In the genomic region with DNA sequence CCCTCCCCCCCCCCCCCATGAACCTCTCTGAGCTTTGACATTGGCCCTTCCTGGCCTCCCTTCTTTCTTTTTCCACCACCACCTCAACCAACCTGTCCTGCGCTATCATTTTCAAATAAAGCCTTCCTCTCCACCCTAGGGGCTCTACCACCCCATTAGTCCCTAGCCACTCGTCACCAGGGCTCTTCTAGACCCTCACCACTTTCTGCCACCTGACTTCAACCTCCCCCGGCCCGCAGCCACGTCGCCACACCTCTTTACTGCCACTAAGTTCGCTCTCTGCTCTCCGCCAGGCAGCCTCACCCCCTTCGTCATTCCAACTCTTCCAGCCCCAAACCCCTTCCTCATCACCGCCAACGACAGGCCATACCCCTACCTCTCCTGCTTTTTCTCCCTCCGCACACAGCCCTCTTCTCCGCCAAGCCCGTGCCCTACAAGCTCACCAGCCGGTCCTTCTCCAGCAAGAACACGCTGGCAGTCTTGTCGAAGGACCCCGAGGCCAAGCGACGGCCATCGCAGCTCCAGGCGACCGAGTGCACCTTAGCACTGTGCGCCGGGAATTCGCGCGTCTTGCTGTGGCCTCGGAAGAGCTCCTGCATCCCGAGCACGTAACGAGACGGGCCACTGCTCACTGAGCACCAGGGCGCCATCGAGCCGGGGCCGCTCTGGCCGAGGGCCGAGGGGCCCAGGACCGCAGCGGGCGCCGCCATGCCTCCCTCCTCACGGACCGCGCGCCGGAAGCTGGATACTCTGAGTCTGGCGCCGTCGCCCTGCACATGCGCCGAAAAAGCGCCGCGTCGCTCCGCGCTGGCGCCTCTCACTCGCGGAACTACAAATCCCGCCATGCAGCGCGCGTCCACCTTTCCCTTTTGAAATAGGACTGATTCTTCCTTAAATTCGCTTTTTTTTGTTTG, we compare ENCODE assay signal across 8 mouse cellular contexts. TPM values are rescaled to one million over a fixed set of nuclear protein-coding genes. Genes with fewer than 3 reads are reported as not detected.
DNase-seq lines count a peak whose midpoint lies in the region; ATAC-seq and TF ChIP-seq lines count a peak whose summit lies in the region.

Thoc3 (minus strand) TSS at position 752 of the 914 bp plus-strand sequence.

- no peaks in the 10 kb centered on the region for H3K27me3 ChIP-seq in forebrain, embryonic 16.5 days (replicated peaks; ENCODE audit: control insufficient read depth, insufficient read depth, low read length)
- no peaks in the 10 kb centered on the region for H3K27me3 ChIP-seq in lung, embryonic 14.5 days (ENCODE audit: insufficient read depth, low read length)
- H3K27me3 ChIP-seq in thymus, adult 2 months (ENCODE audit: control insufficient read depth, insufficient read depth, low read length): no peaks in the 10 kb centered on the region

- intact Hi-C loops in heart, postnatal 36 days (cut with DNase I): loop anchor here (2.0 to 5.0 kb wide), 3 partner anchors 34 to 152 kb away; partner anchors contain the start of genes Faf2 and Simc1

- no peak for TF ChIP-seq CTCF in layer of hippocampus, adult 2 months (conservative IDR thresholded peaks at IDR 0.05)
- TF ChIP-seq CTCF in lung, embryonic 14.5 days (IDR thresholded peaks at IDR 0.05; ENCODE audit: low read depth): no peak
- TF ChIP-seq CTCF in olfactory bulb, adult 2 months (IDR thresholded peaks at IDR 0.05; ENCODE audit: insufficient read depth, low read depth, low read length): no peak
- peak; percentile 43; the same call in 1 of the 2 replicates for TF ChIP-seq CTCF in thymus, adult 2 months (IDR thresholded peaks at IDR 0.05; ENCODE audit: borderline replicate concordance, control insufficient read depth, extremely low read depth, insufficient read depth, low read length, poor library complexity)

- H3K4me1 ChIP-seq in ES-E14 (ENCODE audit: control insufficient read depth in 2 of 2, insufficient read depth in 2 of 2, low read length in 2 of 2, poor library complexity in 1 of 2): peaks cover 0 to 4% of the 10 kb centered on the region in 2 experiments; a peak in 1 of 4 replicates
- peaks cover 11% of the 10 kb centered on the region for H3K4me1 ChIP-seq in forebrain, embryonic 16.5 days (replicated peaks; ENCODE audit: control insufficient read depth, insufficient read depth, low read length)
- peaks cover 3% of the 10 kb centered on the region; the same call in 1 of the 2 replicates for H3K4me1 ChIP-seq in lung, embryonic 14.5 days (ENCODE audit: insufficient read depth)
- peaks cover 2% of the 10 kb centered on the region; the same call in 1 of the 2 replicates for H3K4me1 ChIP-seq in olfactory bulb, adult 2 months (ENCODE audit: control insufficient read depth, insufficient read depth, low read length)
- H3K4me1 ChIP-seq in thymus, adult 2 months (replicated peaks; ENCODE audit: control insufficient read depth, insufficient read depth, low read length): peaks cover 9% of the 10 kb centered on the region

- in situ Hi-C loops in ES-E14 (cut with MboI; ENCODE audit: low sequenced_read_pairs in 2 of 2, unreplicated experiment in 2 of 2): no loop called here

- peak; percentile 80 for DNase-seq in ES-E14 (ENCODE audit: low read depth, low spot score)
- peak; percentile 86 for DNase-seq in cerebellum, adult 11-12 months
- DNase-seq in heart, postnatal 36 days: peak; percentile 89 to 93
- DNase-seq in layer of hippocampus, adult 2 months (ENCODE audit: low spot score in 2 of 2): peak; percentile 89 to 91
- peak; percentile 97 for DNase-seq in lung, embryonic 14.5 days
- peak; percentile 92 for DNase-seq in thymus, adult 2 months

- H3K27ac ChIP-seq in ES-E14 (ENCODE audit: insufficient read depth, low read depth, low read length, poor library complexity, severe bottlenecking): no peak within 1 kb of the TSS; the same call in 1 of the 2 replicates
- no peak within 1 kb of the TSS for H3K27ac ChIP-seq in forebrain, embryonic 16.5 days (ENCODE audit: low read length)
- peak within 1 kb of the TSS; percentile 85 for H3K27ac ChIP-seq in layer of hippocampus, adult 2 months
- peak within 1 kb of the TSS; percentile 54; the same call in 1 of the 2 replicates for H3K27ac ChIP-seq in lung, embryonic 14.5 days (ENCODE audit: low read depth)
- no peak within 1 kb of the TSS for H3K27ac ChIP-seq in olfactory bulb, adult 2 months (ENCODE audit: insufficient read depth, low read depth, low read length)
- no peak within 1 kb of the TSS for H3K27ac ChIP-seq in thymus, adult 2 months (ENCODE audit: control insufficient read depth, insufficient read depth, low read length)

- peak; percentile 69; the same call in 1 of the 2 replicates for TF ChIP-seq POLR2A in olfactory bulb, adult 2 months (IDR thresholded peaks at IDR 0.05; ENCODE audit: insufficient read depth, low read depth, low read length)
- peak; percentile 82 for TF ChIP-seq POLR2A in thymus, adult 2 months (IDR thresholded peaks at IDR 0.05; ENCODE audit: control insufficient read depth, extremely low read depth, insufficient read depth, low read length, poor library complexity)

- peak within 1 kb of the TSS; percentile 94 for H3K9ac ChIP-seq in ES-E14 (ENCODE audit: insufficient read depth, low read depth, low read length, poor library complexity, severe bottlenecking)
- H3K9ac ChIP-seq in forebrain, embryonic 16.5 days (replicated peaks; ENCODE audit: low read depth, low read length): peak within 1 kb of the TSS; percentile 85
- H3K9ac ChIP-seq in lung, embryonic 14.5 days: peak within 1 kb of the TSS; percentile 90

- peak; percentile 99 for ATAC-seq in forebrain, embryonic 16.5 days
- ATAC-seq in lung, embryonic 14.5 days (ENCODE audit: insufficient read depth): peak; percentile 99

- H3K4me2 ChIP-seq in forebrain, embryonic 16.5 days (ENCODE audit: low read length): peak within 1 kb of the TSS; percentile 85
- H3K4me2 ChIP-seq in lung, embryonic 14.5 days: peak within 1 kb of the TSS; percentile 79

- H3K36me3 ChIP-seq in ES-E14 (ENCODE audit: control insufficient read depth, insufficient read depth, low read length, poor library complexity, severe bottlenecking): peaks cover 27% of the 10 kb centered on the region
- H3K36me3 ChIP-seq in forebrain, embryonic 16.5 days (ENCODE audit: control insufficient read depth, insufficient read depth): peaks cover 32% of the 10 kb centered on the region
- peaks cover 40% of the 10 kb centered on the region for H3K36me3 ChIP-seq in lung, embryonic 14.5 days (ENCODE audit: insufficient read depth)
- peaks cover 32% of the 10 kb centered on the region for H3K36me3 ChIP-seq in thymus, adult 2 months (ENCODE audit: control insufficient read depth, insufficient read depth, low read length)

- WGBS in forebrain, embryonic 16.5 days: under 1% methylated on average over 67 of the region's 67 CpGs
- under 1% methylated on average over 67 of the region's 67 CpGs for WGBS in lung, embryonic 14.5 days
- WGBS in olfactory bulb, adult 2 months: under 1% methylated on average over 67 of the region's 67 CpGs
- under 1% methylated on average over 67 of the region's 67 CpGs for WGBS in thymus, adult 2 months

- H3K9me3 ChIP-seq in ES-E14 (ENCODE audit: control insufficient read depth, insufficient read depth, low read depth, low read length): no peaks in the 10 kb centered on the region
- H3K9me3 ChIP-seq in forebrain, embryonic 16.5 days (ENCODE audit: control insufficient read depth, low read length): peaks cover 2% of the 10 kb centered on the region; the same call in 1 of the 2 replicates
- no peaks in the 10 kb centered on the region; the same call in 1 of the 2 replicates for H3K9me3 ChIP-seq in lung, embryonic 14.5 days (ENCODE audit: low read depth, low read length)

- peak within 1 kb of the TSS; percentile 82 to 97 for H3K4me3 ChIP-seq in ES-E14 (ENCODE audit: insufficient read depth in 1 of 2, low read depth in 1 of 2, low read length in 2 of 2, poor library complexity in 1 of 2, severe bottlenecking in 1 of 2)
- H3K4me3 ChIP-seq in forebrain, embryonic 16.5 days (replicated peaks; ENCODE audit: low read length): peak within 1 kb of the TSS; percentile 75
- peak within 1 kb of the TSS; percentile 96 for H3K4me3 ChIP-seq in layer of hippocampus, adult 2 months
- H3K4me3 ChIP-seq in lung, embryonic 14.5 days (ENCODE audit: low read depth, low read length): peak within 1 kb of the TSS; percentile 97
- H3K4me3 ChIP-seq in olfactory bulb, adult 2 months (ENCODE audit: insufficient read depth, low read depth, low read length): peak within 1 kb of the TSS; percentile 95
- peak within 1 kb of the TSS; percentile 90 for H3K4me3 ChIP-seq in thymus, adult 2 months (ENCODE audit: control insufficient read depth, insufficient read depth, low read length)

TF ChIP-seq in ES-E14, 5 proteins besides CTCF, POLR2A, EP300 and RAD21:
- peak; percentile 95 for TF ChIP-seq HCFC1 (IDR thresholded peaks at IDR 0.05; ENCODE audit: borderline replicate concordance, insufficient read depth, low read length)
- no peak for TF ChIP-seq MAFK (IDR thresholded peaks at IDR 0.05; ENCODE audit: insufficient read depth, low read depth, low read length)

RNA-seq across cellular contexts. Expression of gene Thoc3, which starts in this region (rescaled TPM):
- total RNA-seq in ES-E14 (2012; rRNA removed): 54.6 and 81.8 TPM in 2 replicates
- polyA plus RNA-seq in forebrain, embryonic 16.5 days (2015; fragmentation: Nextera tagmentation; extraction: Ambion mirVana): 85.6 and 93.2 TPM in 2 replicates
- total RNA-seq in heart, postnatal 36 days (2021): 10 to 100 TPM; 18.7 to 21.4 TPM
- 10 to 100 TPM; 34.9 to 39.8 TPM for total RNA-seq in layer of hippocampus, adult 2 months (2021)
- 152 and 155 TPM in 2 replicates for polyA plus RNA-seq in lung, embryonic 14.5 days (2014; fragmentation: Nextera tagmentation; extraction: Ambion mirVana)
- not detected in 2 replicates for polyA plus RNA-seq in olfactory bulb, adult 2 months (2012; ENCODE audit: insufficient read depth, insufficient read length, low replicate concordance, missing spikeins)
- polyA plus RNA-seq in thymus, adult 2 months (2012; rRNA removed): 51.1 and 69.3 TPM in 2 replicates

Comparison
In these comparisons a context has a peak if more than half of its experiments do, and no peak if none do; other contexts are left out.
1. H3K27ac ChIP-seq: peak in layer of hippocampus, adult 2 months (single experiment) and lung, embryonic 14.5 days (single experiment); none in ES-E14 (single experiment), forebrain, embryonic 16.5 days (single experiment), olfactory bulb, adult 2 months (single experiment) and thymus, adult 2 months (single experiment).
2. Peak in every context shown above with its lines, with median percentiles within 50 percentile points of each other: DNase-seq, H3K4me3 ChIP-seq and H3K9ac ChIP-seq.